In the genomic region with DNA sequence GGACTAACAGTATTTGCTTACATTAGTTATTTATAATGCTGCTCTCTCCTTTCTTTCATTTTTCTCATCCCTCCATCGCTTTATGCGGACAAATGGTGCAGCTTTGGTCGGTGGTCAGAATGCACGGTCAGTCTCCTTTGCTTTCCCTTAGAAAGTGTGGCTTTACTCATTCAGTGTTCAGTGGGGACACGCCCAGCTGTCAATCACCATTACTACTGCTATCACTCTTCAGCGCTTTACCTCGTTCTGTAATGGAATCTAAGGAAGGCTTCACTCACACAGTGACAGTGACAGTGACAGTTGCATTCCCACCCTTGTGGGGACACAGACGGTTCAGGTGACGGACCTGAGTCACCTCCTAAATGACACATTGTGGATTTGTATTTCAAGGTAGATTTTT, we compare ENCODE assay signal across 8 mouse cellular contexts. TPM values are rescaled to one million over a fixed set of nuclear protein-coding genes. Genes with fewer than 3 reads are reported as not detected.
A peak's percentile ranks its signal among the peaks of the same experiment; 100 is the strongest.
DNase-seq lines count a peak whose midpoint lies in the region; ATAC-seq and TF ChIP-seq lines count a peak whose summit lies in the region.

No protein-coding gene starts in this region.

- no peak for TF ChIP-seq CTCF in MEL (IDR thresholded peaks at IDR 0.05 in 2 of 3, conservative IDR thresholded peaks at IDR 0.05 in 1 of 3; ENCODE audit: control insufficient read depth in 1 of 3, insufficient read depth in 1 of 3, low read depth in 2 of 3, low read length in 3 of 3, poor library complexity in 1 of 3, severe bottlenecking in 1 of 3)
- no peak for TF ChIP-seq CTCF in forebrain, postnatal 0 days (IDR thresholded peaks at IDR 0.05; ENCODE audit: low read depth)
- TF ChIP-seq CTCF in lung, postnatal 0 days (IDR thresholded peaks at IDR 0.05): no peak

- no peak for TF ChIP-seq POLR2A in MEL (IDR thresholded peaks at IDR 0.05; ENCODE audit: control insufficient read depth in 1 of 2, insufficient read depth in 1 of 2, low read depth in 1 of 2, low read length in 2 of 2, poor library complexity in 1 of 2)

- H3K27ac ChIP-seq in heart, embryonic 12.5 days (ENCODE audit: poor library complexity, severe bottlenecking): no peak overlapping the region
- no peak overlapping the region for H3K27ac ChIP-seq in heart, embryonic 10.5 days
- no peak overlapping the region for H3K27ac ChIP-seq in MEL (ENCODE audit: control insufficient read depth, low read depth, low read length)
- no peak overlapping the region for H3K27ac ChIP-seq in forebrain, postnatal 0 days (ENCODE audit: low read depth, low read length)
- H3K27ac ChIP-seq in lung, postnatal 0 days (ENCODE audit: low read length): no peak overlapping the region

- TF ChIP-seq EP300 in MEL (IDR thresholded peaks at IDR 0.05; ENCODE audit: low read depth in 1 of 2, low read length in 2 of 2): no peak
- no peak for TF ChIP-seq EP300 in lung, postnatal 0 days (IDR thresholded peaks at IDR 0.05)

- no peak overlapping the region for H3K4me3 ChIP-seq in heart, embryonic 12.5 days
- H3K4me3 ChIP-seq in heart, embryonic 10.5 days: no peak overlapping the region
- H3K4me3 ChIP-seq in MEL (ENCODE audit: control insufficient read depth in 1 of 2, insufficient read depth in 1 of 2, low read depth in 2 of 2, low read length in 2 of 2): peak overlapping the region; percentile 20 to 61
- 0 out of 2 replicates have a peak overlapping the region, but pooled peaks have one; percentile 7 for H3K4me3 ChIP-seq in forebrain, postnatal 0 days (ENCODE audit: low read depth, low read length)
- H3K4me3 ChIP-seq in lung, postnatal 0 days (ENCODE audit: low read depth, low read length): no peak overlapping the region

- no peaks in the 10 kb centered on the region for H3K36me3 ChIP-seq in heart, embryonic 12.5 days
- H3K36me3 ChIP-seq in heart, embryonic 10.5 days: no peaks in the 10 kb centered on the region
- peaks cover 0 to 18% of the 10 kb centered on the region in 2 experiments; a peak in 2 of 4 replicates for H3K36me3 ChIP-seq in MEL (ENCODE audit: control insufficient read depth in 1 of 2, insufficient read depth in 2 of 2, low read length in 2 of 2)
- H3K36me3 ChIP-seq in forebrain, postnatal 0 days (ENCODE audit: insufficient read depth): no peaks in the 10 kb centered on the region
- no peaks in the 10 kb centered on the region for H3K36me3 ChIP-seq in lung, postnatal 0 days (ENCODE audit: insufficient read depth, low read length)

- no peaks in the 10 kb centered on the region for H3K27me3 ChIP-seq in heart, embryonic 12.5 days (replicated peaks)
- H3K27me3 ChIP-seq in heart, embryonic 10.5 days (ENCODE audit: insufficient read depth, poor library complexity, severe bottlenecking): no peaks in the 10 kb centered on the region
- no peaks in the 10 kb centered on the region for H3K27me3 ChIP-seq in MEL (ENCODE audit: control insufficient read depth in 1 of 2, insufficient read depth in 2 of 2, low read length in 2 of 2)
- H3K27me3 ChIP-seq in forebrain, postnatal 0 days (ENCODE audit: insufficient read depth, low read length): no peaks in the 10 kb centered on the region
- no peaks in the 10 kb centered on the region for H3K27me3 ChIP-seq in lung, postnatal 0 days (replicated peaks; ENCODE audit: insufficient read depth, low read length)

- 0 out of 2 replicates have a peak, but pooled peaks have one; percentile 56 for ATAC-seq in heart, embryonic 12.5 days (ENCODE audit: insufficient number of reproducible peaks, low FRiP score)
- peak; percentile 62 for ATAC-seq in forebrain, postnatal 0 days
- peak; percentile 30 for ATAC-seq in megakaryocyte progenitor cell, adult 5-6 weeks (replicated peaks; ENCODE audit: poor library complexity)
- ATAC-seq in lung, postnatal 0 days: no peak

- H3K4me1 ChIP-seq in heart, embryonic 12.5 days (replicated peaks): peaks cover 15% of the 10 kb centered on the region
- peaks cover 23% of the 10 kb centered on the region for H3K4me1 ChIP-seq in heart, embryonic 10.5 days
- peaks cover 0 to 25% of the 10 kb centered on the region in 2 experiments; a peak in 2 of 4 replicates for H3K4me1 ChIP-seq in MEL (ENCODE audit: control insufficient read depth in 1 of 2, insufficient read depth in 2 of 2, low read length in 2 of 2)
- 0 out of 2 replicates have a peak, but pooled peaks cover 3% of the 10 kb centered on the region for H3K4me1 ChIP-seq in forebrain, postnatal 0 days (ENCODE audit: insufficient read depth)
- no peaks in the 10 kb centered on the region for H3K4me1 ChIP-seq in lung, postnatal 0 days (ENCODE audit: insufficient read depth, low read depth, low read length)

- no peak for TF ChIP-seq RAD21 in MEL (IDR thresholded peaks at IDR 0.05; ENCODE audit: low read depth, low read length)

- no peak for DNase-seq in heart, embryonic 10.5 days (ENCODE audit: low spot score)
- DNase-seq in MEL (ENCODE audit: low read depth, low spot score): peak; percentile 64
- DNase-seq in forebrain, postnatal 0 days: peak; percentile 40
- no peak for DNase-seq in urinary bladder, adult 2 months (ENCODE audit: low spot score)
- DNase-seq in lung, postnatal 0 days (ENCODE audit: low spot score): no peak
- DNase-seq in left cerebral cortex, postnatal 4 days: no peak

- intact Hi-C loops in left cerebral cortex, postnatal 4 days (cut with DNase I): loop anchor here (5.0 kb wide), 1 partner anchor 438 kb away; no protein-coding TSS in a partner anchor

- no peaks in the 10 kb centered on the region for H3K79me2 ChIP-seq in MEL (ENCODE audit: control insufficient read depth, insufficient read depth, low read length, poor library complexity)

- no peaks in the 10 kb centered on the region for H3K9me3 ChIP-seq in heart, embryonic 12.5 days (replicated peaks)
- H3K9me3 ChIP-seq in heart, embryonic 10.5 days: no peaks in the 10 kb centered on the region
- H3K9me3 ChIP-seq in MEL (replicated peaks; ENCODE audit: insufficient read depth, low read length): no peaks in the 10 kb centered on the region
- H3K9me3 ChIP-seq in forebrain, postnatal 0 days (ENCODE audit: low read length): no peaks in the 10 kb centered on the region
- H3K9me3 ChIP-seq in lung, postnatal 0 days (ENCODE audit: low read length): no peaks in the 10 kb centered on the region

- H3K9ac ChIP-seq in heart, embryonic 12.5 days: peak overlapping the region; percentile 35; the same call in 1 of the 2 replicates
- 0 out of 2 replicates have a peak overlapping the region, but pooled peaks have one; percentile 44 for H3K9ac ChIP-seq in MEL (ENCODE audit: control insufficient read depth, low read depth, low read length, poor library complexity, severe bottlenecking)
- H3K9ac ChIP-seq in forebrain, postnatal 0 days: no peak overlapping the region; the same call in 1 of the 2 replicates
- no peak overlapping the region for H3K9ac ChIP-seq in lung, postnatal 0 days (replicated peaks; ENCODE audit: low read depth)

- peak overlapping the region; percentile 47 for H3K4me2 ChIP-seq in heart, embryonic 12.5 days
- peak overlapping the region; percentile 41 for H3K4me2 ChIP-seq in forebrain, postnatal 0 days (ENCODE audit: low read depth)
- H3K4me2 ChIP-seq in lung, postnatal 0 days (replicated peaks; ENCODE audit: low read depth, low read length): no peak overlapping the region

- 33% methylated on average over 9 of the region's 9 CpGs for WGBS in heart, embryonic 12.5 days
- WGBS in heart, embryonic 10.5 days: 38% methylated on average over 9 of the region's 9 CpGs
- 28% methylated on average over 9 of the region's 9 CpGs for WGBS in forebrain, postnatal 0 days
- 47% methylated on average over 9 of the region's 9 CpGs for WGBS in lung, postnatal 0 days

TF ChIP-seq in MEL, 35 proteins besides CTCF, POLR2A, EP300 and RAD21:
- TF ChIP-seq USF1 (IDR thresholded peaks at IDR 0.05; ENCODE audit: low read depth, low read length) (0 out of 2 replicates have a peak, but pooled peaks have one; percentile 11), ZC3H11A (IDR thresholded peaks at IDR 0.05; ENCODE audit: low read depth, low read length) (no peak), TAL1 (IDR thresholded peaks at IDR 0.05; ENCODE audit: low read length) (no peak), NELFE (IDR thresholded peaks at IDR 0.05; ENCODE audit: low read depth, low read length) (no peak), HCFC1 (IDR thresholded peaks at IDR 0.05; ENCODE audit: low read depth, low read length) (no peak), ZNF384 (IDR thresholded peaks at IDR 0.05; ENCODE audit: low read depth, low read length) (no peak), MXI1 (IDR thresholded peaks at IDR 0.05; ENCODE audit: low read depth, low read length) (peak; percentile 25; the same call in 1 of the 2 replicates), CHD1 (IDR thresholded peaks at IDR 0.05; ENCODE audit: low read depth, low read length) (no peak), ELF1 (IDR thresholded peaks at IDR 0.05; ENCODE audit: low read depth, low read length) (no peak), TBP (IDR thresholded peaks at IDR 0.05; ENCODE audit: low read depth, low read length) (no peak), GATA1 (IDR thresholded peaks at IDR 0.05; ENCODE audit: low read depth, low read length) (no peak), CHD2 (IDR thresholded peaks at IDR 0.05; ENCODE audit: low read length) (no peak), ETS1 (IDR thresholded peaks at IDR 0.05; ENCODE audit: low read depth, low read length) (0 out of 2 replicates have a peak, but pooled peaks have one; percentile 14), KAT2A (conservative IDR thresholded peaks at IDR 0.05; ENCODE audit: low read depth, low read length) (no peak), SMC3 (IDR thresholded peaks at IDR 0.05; ENCODE audit: low read depth, low read length) (peak; percentile 33), POLR2AphosphoS2 (IDR thresholded peaks at IDR 0.05; ENCODE audit: low read length) (no peak), JUND (IDR thresholded peaks at IDR 0.05; ENCODE audit: low read depth, low read length) (no peak), TCF12 (IDR thresholded peaks at IDR 0.05; ENCODE audit: low read depth, low read length) (no peak)

RNA-seq across cellular contexts. Expression of gene Nfkb1, which starts 39.4 kb away (rescaled TPM):
- polyA plus RNA-seq in heart, embryonic 12.5 days (2016; fragmentation: Nextera tagmentation; extraction: Ambion mirVana): 14.3 and 16.6 TPM in 2 replicates
- polyA plus RNA-seq in heart, embryonic 10.5 days (2016; fragmentation: Nextera tagmentation; extraction: Ambion mirVana): 13.2 and 16.0 TPM in 2 replicates
- total RNA-seq in MEL (2012; rRNA removed): 36.3 and 44.8 TPM in 2 replicates
- 10 to 100 TPM; 59.9 to 93.6 TPM for polyA plus RNA-seq in MEL (2012; ENCODE audit: insufficient read depth in 1 of 2, insufficient read length in 2 of 2, low read depth in 1 of 2, low replicate concordance in 2 of 2, missing spikeins in 1 of 2)
- total RNA-seq in forebrain, postnatal 0 days (2014; rRNA removed): 19.4 and 22.5 TPM in 2 replicates
- 2.9 and 4.4 TPM in 2 replicates for polyA plus RNA-seq in forebrain, postnatal 0 days (2015; fragmentation: Nextera tagmentation; extraction: Ambion mirVana)
- 58.7 and 65.3 TPM in 2 replicates for total RNA-seq in megakaryocyte progenitor cell, adult 5-6 weeks (2015)
- 109 and 110 TPM in 2 replicates for total RNA-seq in megakaryocyte progenitor cell, adult 5-6 weeks (2017)
- polyA plus RNA-seq in urinary bladder, adult 2 months (2012; rRNA removed): 48.6 and 50.3 TPM in 2 replicates
- 35.9 and 40.5 TPM in 2 replicates for polyA plus RNA-seq in lung, postnatal 0 days (2015; fragmentation: Nextera tagmentation; extraction: Ambion mirVana)
- 10 to 100 TPM; 19.3 to 20.5 TPM for total RNA-seq in left cerebral cortex, postnatal 4 days (2021)

Comparison
In these comparisons a context has a peak if more than half of its experiments do, and no peak if none do; other contexts are left out.
1. H3K4me3 ChIP-seq: peak in MEL (2 of 2) and forebrain, postnatal 0 days (single experiment); none in heart, embryonic 12.5 days (single experiment), heart, embryonic 10.5 days (single experiment) and lung, postnatal 0 days (single experiment).
2. H3K9ac ChIP-seq: peak in heart, embryonic 12.5 days (single experiment) and MEL (single experiment); none in forebrain, postnatal 0 days (single experiment) and lung, postnatal 0 days (single experiment).
3. DNase-seq: peak in MEL (single experiment) and forebrain, postnatal 0 days (single experiment); none in heart, embryonic 10.5 days (single experiment), urinary bladder, adult 2 months (single experiment), lung, postnatal 0 days (single experiment) and left cerebral cortex, postnatal 4 days (single experiment).